Mouse (Mus musculus): ENCODE results near the gene Unc13c.

Unc13c gene

GRCm38 (mm10) chr9:73638119-73638518 is 330.6 kb downstream of the Unc13c start:
- DNase-seq (ENCODE audit: low read depth, low spot score) = no peak

GRCm38 (mm10) chr9:73625171-73625570 is 343.6 kb downstream of the Unc13c start:
- no peak for DNase-seq (ENCODE audit: low read depth, low spot score)

- no peak for DNase-seq (ENCODE audit: low read depth, low spot score)
Measured at GRCm38 (mm10) chr9:73612896-73613295, 355.9 kb downstream of the Unc13c start.

- no peak for DNase-seq (ENCODE audit: low read depth, low spot score)
Measured at GRCm38 (mm10) chr9:73603921-73604320, 364.8 kb downstream of the Unc13c start.

GRCm38 (mm10) chr9:73565558-73565957 is 403.2 kb downstream of the Unc13c start:
- no peak for DNase-seq (ENCODE audit: low read depth, low spot score)

- DNase-seq (ENCODE audit: low read depth, low spot score) = no peak
Measured at GRCm38 (mm10) chr9:73560037-73560436, 408.7 kb downstream of the Unc13c start.

- peak; percentile 40 for DNase-seq (ENCODE audit: low read depth, low spot score)
Measured at GRCm38 (mm10) chr9:73557805-73558204, 411.0 kb downstream of the Unc13c start.

- no peak for DNase-seq (ENCODE audit: low read depth, low spot score)
Measured at GRCm38 (mm10) chr9:73555354-73555753, 413.4 kb downstream of the Unc13c start.

- DNase-seq (ENCODE audit: low read depth, low spot score) = no peak
Measured at GRCm38 (mm10) chr9:73472568-73472967, 496.2 kb downstream of the Unc13c start.

- no peak for DNase-seq (ENCODE audit: low read depth, low spot score)
Measured at GRCm38 (mm10) chr9:73462027-73462426, 506.7 kb downstream of the Unc13c start.

- no peak for DNase-seq (ENCODE audit: low read depth, low spot score)
Measured at GRCm38 (mm10) chr9:73450009-73450408, 518.8 kb downstream of the Unc13c start.

- DNase-seq (ENCODE audit: low read depth, low spot score) = no peak
Measured at GRCm38 (mm10) chr9:73449216-73449615, 519.5 kb downstream of the Unc13c start.

- DNase-seq (ENCODE audit: low read depth, low spot score) = no peak
Measured at GRCm38 (mm10) chr9:73431925-73432324, 536.8 kb downstream of the Unc13c start.

Data from WW6 (cell line).